Mouse (Mus musculus): ENCODE results near the gene Cyfip2. TPM values are rescaled to one million over a fixed set of nuclear protein-coding genes. Genes with fewer than 3 reads are reported as not detected.
"Not testable (repeated sequence)": the region's sequence is repeated elsewhere in the genome, so short reads cannot be mapped to it uniquely, and the experiment has no call there.

Gene Cyfip2
- polyA plus RNA-seq, 1 experiment from 2014 or later: 15.3 TPM

- no peak for ATAC-seq
- POLR2A ChIA-PET: no interaction called here
- CTCF ChIA-PET: no interaction called here
- no peaks in the 10 kb centered on the region for H3K27me3 ChIP-seq
- in situ Hi-C loops (cut with MboI; ENCODE audit: low pct_unique_long_range_greater_than_20kb): loop anchor here (5.0 to 25.0 kb wide), 2 partner anchors 249 to 1619 kb away; partner anchors contain the start of gene Thg1l
- no peak for DNase-seq (ENCODE audit: low read depth, low spot score)
- no peak for TF ChIP-seq CTCF (IDR thresholded peaks at IDR 0.05)
Measured at GRCm38 (mm10) chr11:46205639-46206409, 106.8 kb downstream of the Cyfip2 start.

DNA sequence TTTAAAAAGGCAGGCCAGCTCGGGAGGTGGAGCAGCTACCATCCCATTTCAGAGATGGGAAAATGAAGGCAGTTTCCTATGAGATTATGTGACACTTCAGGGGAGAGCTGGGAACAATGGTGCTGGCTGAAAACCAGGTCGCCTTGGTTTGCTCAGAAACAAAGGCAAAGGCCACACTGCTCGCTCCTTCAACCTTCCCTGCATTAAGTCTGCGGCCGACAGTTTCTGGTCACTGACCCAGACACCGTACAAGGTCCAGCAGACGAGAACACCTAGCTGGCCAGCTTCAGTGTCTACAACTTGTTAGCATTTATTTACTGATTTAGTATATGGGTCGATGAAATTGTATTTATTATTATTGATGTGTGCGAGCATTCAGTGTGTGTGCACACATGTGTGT lies 107.8 kb downstream of the Cyfip2 start:
- ChIA-PET POLR2A (no interaction called here), CTCF (no interaction called here)
- in situ Hi-C loops (cut with MboI; ENCODE audit: low pct_unique_long_range_greater_than_20kb): loop anchor here (5.0 to 25.0 kb wide), 2 partner anchors 248 to 1618 kb away; partner anchors contain the start of gene Thg1l
- DNase-seq (ENCODE audit: low read depth, low spot score) (no peak), ATAC-seq (no peak)
- no peaks in the 10 kb centered on the region for H3K27me3 ChIP-seq
- TF ChIP-seq CTCF (IDR thresholded peaks at IDR 0.05): no peak

- DNase-seq (ENCODE audit: low read depth, low spot score): no peak
- in situ Hi-C loops (cut with MboI; ENCODE audit: low pct_unique_long_range_greater_than_20kb): loop anchor here (25.0 kb wide), 1 partner anchor 1615 kb away; no protein-coding TSS in a partner anchor
- TF ChIP-seq CTCF (IDR thresholded peaks at IDR 0.05): no peak
Measured at GRCm38 (mm10) chr11:46202547-46202887, 110.1 kb downstream of the Cyfip2 start.

GRCm38 (mm10) chr11:46201636-46202546 lies 110.8 kb downstream of the Cyfip2 start:
- CTCF ChIA-PET: interaction anchor here (1.2 kb wide), 1 partner anchor 13 kb away, joined by 3 read pairs; no protein-coding TSS in a partner anchor
- TF ChIP-seq CTCF (IDR thresholded peaks at IDR 0.05): no peak
- DNase-seq (ENCODE audit: low read depth, low spot score): no peak
- no peak for ATAC-seq
- no peaks in the 10 kb centered on the region for H3K27me3 ChIP-seq
- POLR2A ChIA-PET: no interaction called here
- in situ Hi-C loops (cut with MboI; ENCODE audit: low pct_unique_long_range_greater_than_20kb): loop anchor here (25.0 kb wide), 1 partner anchor 1615 kb away; no protein-coding TSS in a partner anchor

More at GRCm38 (mm10) chr11:46202547-46202887, 110.1 kb downstream of the Cyfip2 start:
- H3K27me3 ChIP-seq: no peaks in the 10 kb centered on the region
- no peak for ATAC-seq
- POLR2A ChIA-PET: no interaction called here
- CTCF ChIA-PET: interaction anchor here (1.2 to 1.7 kb wide), 2 partner anchors 8 to 12 kb away, joined by 3 to 4 read pairs; no protein-coding TSS in a partner anchor

DNA sequence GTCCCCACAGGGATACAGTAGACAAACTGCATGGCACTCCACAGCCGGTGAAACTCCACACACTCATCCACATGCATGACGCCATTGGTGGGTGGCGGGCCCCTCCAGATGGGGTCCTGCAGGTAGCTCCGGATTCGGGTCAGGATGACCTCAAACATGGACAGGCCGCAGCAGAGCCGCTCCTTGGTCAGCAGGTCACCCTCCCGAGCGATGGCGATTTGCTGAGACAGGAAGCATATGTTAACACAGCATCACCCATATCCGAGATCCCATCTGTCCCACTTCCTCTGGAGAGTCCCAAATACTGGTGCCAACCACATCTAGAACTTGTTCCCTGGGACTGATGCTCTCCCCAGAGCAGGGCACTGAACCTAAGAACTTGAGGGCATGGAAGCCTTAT lies 112.0 kb downstream of the Cyfip2 start:
- ATAC-seq: no peak
- TF ChIP-seq CTCF (IDR thresholded peaks at IDR 0.05): no peak

GRCm38 (mm10) chr11:46194175-46194574 lies 118.5 kb downstream of the Cyfip2 start:
- no peak for DNase-seq (ENCODE audit: low read depth, low spot score)
- ChIA-PET POLR2A (no interaction called here), CTCF (interaction anchor here (1.0 kb wide), 1 partner anchor 9 kb away, joined by 4 read pairs; no protein-coding TSS in a partner anchor)
- ATAC-seq: no peak
- TF ChIP-seq CTCF (IDR thresholded peaks at IDR 0.05): no peak
- H3K27me3 ChIP-seq: no peaks in the 10 kb centered on the region
- in situ Hi-C loops (cut with MboI; ENCODE audit: low pct_unique_long_range_greater_than_20kb): no loop called here

More for the DNA sequence above, 112.0 kb downstream of the Cyfip2 start:
- in situ Hi-C loops (cut with MboI; ENCODE audit: low pct_unique_long_range_greater_than_20kb): loop anchor here (25.0 kb wide), 1 partner anchor 1613 kb away; no protein-coding TSS in a partner anchor
- DNase-seq (ENCODE audit: low read depth, low spot score): no peak
- ChIA-PET POLR2A (no interaction called here), CTCF (no interaction called here)
- no peaks in the 10 kb centered on the region for H3K27me3 ChIP-seq

DNA sequence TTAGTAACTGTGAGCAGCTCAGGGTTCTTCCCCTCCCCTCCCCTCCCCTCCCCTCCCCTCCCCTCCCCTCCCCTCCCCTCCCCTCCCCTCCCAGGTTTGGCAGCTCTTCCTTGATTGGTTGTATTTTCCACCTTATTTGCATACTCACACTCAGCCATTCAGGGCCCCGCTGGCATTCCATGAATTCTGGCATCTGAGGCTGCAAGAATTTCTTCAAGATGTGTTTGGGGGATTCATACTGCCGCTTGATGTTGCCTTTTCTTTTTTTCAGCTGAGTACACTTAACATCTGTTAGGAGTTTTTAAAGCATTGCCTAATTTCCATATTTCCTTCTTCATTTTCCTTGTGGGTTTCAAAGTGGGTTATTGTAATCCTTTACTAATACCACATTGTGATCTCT lies 124.4 kb downstream of the Cyfip2 start:
- H3K27me3 ChIP-seq: peaks cover 4% of the 10 kb centered on the region
- in situ Hi-C loops (cut with MboI; ENCODE audit: low pct_unique_long_range_greater_than_20kb): no loop called here
- ChIA-PET POLR2A (no interaction called here), CTCF (no interaction called here)
- DNase-seq (ENCODE audit: low read depth, low spot score) (no peak), ATAC-seq (no peak)
- no peak for TF ChIP-seq CTCF (IDR thresholded peaks at IDR 0.05)

GRCm38 (mm10) chr11:46185486-46185885 lies 127.2 kb downstream of the Cyfip2 start:
- ChIA-PET CTCF (no interaction called here), POLR2A (no interaction called here)
- no peak for ATAC-seq
- peaks cover 4% of the 10 kb centered on the region for H3K27me3 ChIP-seq
- no peak for DNase-seq (ENCODE audit: low read depth, low spot score)
- TF ChIP-seq CTCF (IDR thresholded peaks at IDR 0.05): no peak
- in situ Hi-C loops (cut with MboI; ENCODE audit: low pct_unique_long_range_greater_than_20kb): no loop called here

- no peak for TF ChIP-seq CTCF (IDR thresholded peaks at IDR 0.05)
- H3K27me3 ChIP-seq: peaks cover 4% of the 10 kb centered on the region
- ATAC-seq: no peak
- in situ Hi-C loops (cut with MboI; ENCODE audit: low pct_unique_long_range_greater_than_20kb): no loop called here
- POLR2A ChIA-PET: no interaction called here
- CTCF ChIA-PET: no interaction called here
- no peak for DNase-seq (ENCODE audit: low read depth, low spot score)
Measured at GRCm38 (mm10) chr11:46184946-46185345, 127.7 kb downstream of the Cyfip2 start.

DNA sequence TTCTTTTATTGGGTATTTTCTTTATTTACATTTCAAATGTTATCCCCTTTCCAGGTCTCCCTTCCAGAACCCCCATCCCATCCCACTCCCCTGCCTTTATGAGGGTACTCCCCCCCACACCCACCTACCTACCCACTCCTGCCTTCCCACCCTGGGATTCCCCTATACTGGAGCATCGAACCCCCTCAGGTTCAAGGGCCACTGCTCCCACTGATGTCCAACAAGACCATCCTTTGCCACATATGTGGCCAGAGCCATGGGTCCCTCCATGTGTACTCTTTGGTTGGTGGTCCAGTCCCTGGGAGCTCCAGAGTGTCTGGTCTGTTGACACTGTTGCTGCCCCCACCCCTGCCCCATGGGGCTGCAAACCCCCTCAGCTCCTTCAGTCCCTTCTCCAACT lies 130.6 kb downstream of the Cyfip2 start:
- H3K27me3 ChIP-seq; DNase-seq (ENCODE audit: low read depth, low spot score); POLR2A ChIA-PET; ATAC-seq; CTCF ChIA-PET; in situ Hi-C loops (cut with MboI; ENCODE audit: low pct_unique_long_range_greater_than_20kb): not testable (repeated sequence)

Data from Patski (cell line).